Mouse (Mus musculus) lung, postnatal 0 days (tissue): ENCODE results near the gene Fgf15. TPM values are rescaled to one million over a fixed set of nuclear protein-coding genes. Genes with fewer than 3 reads are reported as not detected.

Experiments used
- ATAC-seq: fragments of 200-750 bp; cut with Nextera tagmentation; 2 replicates; pipeline ENCODE4 v1.8.0; 2017; ENCODE audit warnings: moderate library complexity
- DNase-seq: peaks from one replicate; pipeline ENCODE4 v3.0.0-alpha.2; 2016; ENCODE audit warnings: low spot score
- H3K27ac ChIP-seq: fragments of 300-500 bp; sonication (generic); 2 replicates; pipeline ENCODE4 v1.5.1; 2014; ENCODE audit warnings: antibody characterized with exemption, mild to moderate bottlenecking, low read length, mixed read lengths
- H3K27me3 ChIP-seq: fragments of 300-500 bp; sonication (generic); replicated peaks from 2 replicates; pipeline ENCODE4 v1.6.1; 2014; ENCODE audit warnings: low read length, mixed read lengths; ENCODE audit not compliant: insufficient read depth
- H3K36me3 ChIP-seq: fragments of 300-500 bp; sonication (generic); 2 replicates; pipeline ENCODE4 v1.6.1; 2014; ENCODE audit warnings: low read length, mixed read lengths; ENCODE audit not compliant: insufficient read depth
- H3K4me1 ChIP-seq: fragments of 300-500 bp; sonication (generic); 2 replicates; pipeline ENCODE4 v1.6.1; 2014; ENCODE audit warnings: antibody characterized with exemption, low read depth, low read length, mixed read lengths; ENCODE audit not compliant: insufficient read depth
- H3K4me2 ChIP-seq: fragments of 300-500 bp; sonication (generic); replicated peaks from 2 replicates; pipeline ENCODE4 v1.6.1; 2014; ENCODE audit warnings: low read depth, mild to moderate bottlenecking, low read length, moderate library complexity, mixed read lengths
- H3K4me3 ChIP-seq: fragments of 300-500 bp; sonication (generic); 2 replicates; pipeline ENCODE4 v1.5.1; 2014; ENCODE audit warnings: low read depth, low read length
- H3K9ac ChIP-seq: fragments of 300-500 bp; sonication (generic); replicated peaks from 2 replicates; pipeline ENCODE4 v1.6.1; 2014; ENCODE audit warnings: low read depth, mild to moderate bottlenecking
- H3K9me3 ChIP-seq: fragments of 300-500 bp; sonication (generic); 2 replicates; pipeline ENCODE4 v1.6.1; 2016; ENCODE audit warnings: low read length, mixed read lengths
- CTCF ChIP-seq: IDR thresholded peaks from 2 replicates; pipeline ENCODE4 v1.5.1; 2016; ENCODE audit warnings: antibody characterized with exemption, mild to moderate bottlenecking
- EP300 ChIP-seq: IDR thresholded peaks from 2 replicates; pipeline ENCODE4 v1.6.1; 2016; ENCODE audit warnings: antibody characterized with exemption, mild to moderate bottlenecking, control low read depth
- WGBS: fragments of 180-500 bp; shearing (Covaris S2); extraction: QIAGEN DNeasy Blood & Tissue Kit; methylation state at CpG from one replicate; pipeline ENCODE4 v1.1.7; 2014; 5-methylcytosine and 5-hydroxymethylcytosine counted together
- polyA plus RNA-seq: library from polyadenylated mRNA; unstranded; fragments of >200 nt; fragmentation: Nextera tagmentation; extraction: Ambion mirVana; gene quantifications from 2 replicates; pipeline ENCODE4 v1.2.1, GENCODE M21; 2015

Gene Fgf15
- polyA plus RNA-seq, 1 experiment from 2014 or later = not detected

DNA sequence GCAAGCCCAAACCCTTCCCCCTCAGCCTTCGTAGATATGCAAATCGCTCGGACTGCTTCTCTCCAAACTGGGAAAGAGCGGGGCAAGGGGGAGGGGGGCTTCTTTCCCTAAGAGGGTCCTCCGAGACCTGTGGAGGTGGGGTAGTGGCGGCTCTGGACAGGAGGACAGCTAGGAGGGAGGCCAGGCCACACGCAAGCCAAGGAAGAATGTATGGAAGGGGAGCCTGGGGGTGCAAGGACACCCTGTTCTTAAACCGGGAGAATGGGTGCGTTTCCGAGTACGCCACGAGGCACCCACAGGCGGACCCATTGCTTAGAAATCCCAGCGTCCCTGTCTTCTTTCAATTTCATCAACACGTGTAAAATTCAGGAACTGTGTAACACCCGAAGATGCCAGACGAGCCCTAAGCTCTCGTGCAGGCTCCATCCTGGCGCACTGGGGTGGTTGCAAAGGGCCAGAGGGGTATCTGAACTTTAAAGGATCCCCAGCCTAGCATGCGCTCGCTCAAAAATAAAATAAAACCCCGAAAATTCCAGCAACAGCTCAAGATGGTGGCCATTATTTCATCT is 43.8 kb downstream of the Fgf15 start:
- Histone ChIP-seq H3K27me3 (no peaks in the 10 kb centered on the region), H3K4me2 (peak overlapping the region; percentile 97), H3K36me3 (no peaks in the 10 kb centered on the region), H3K9me3 (no peaks in the 10 kb centered on the region), H3K4me1 (peaks cover 23% of the 10 kb centered on the region), H3K4me3 (peak overlapping the region; percentile 62), H3K27ac (no peak overlapping the region), H3K9ac (no peak overlapping the region)
- ATAC-seq = no peak
- WGBS = 0% methylated on average over 21 of the region's 22 CpGs
- 0 out of 2 replicates have a peak, but pooled peaks have one; percentile 8 for TF ChIP-seq CTCF
- no peak for TF ChIP-seq EP300
- peak; percentile 23 for DNase-seq

DNA sequence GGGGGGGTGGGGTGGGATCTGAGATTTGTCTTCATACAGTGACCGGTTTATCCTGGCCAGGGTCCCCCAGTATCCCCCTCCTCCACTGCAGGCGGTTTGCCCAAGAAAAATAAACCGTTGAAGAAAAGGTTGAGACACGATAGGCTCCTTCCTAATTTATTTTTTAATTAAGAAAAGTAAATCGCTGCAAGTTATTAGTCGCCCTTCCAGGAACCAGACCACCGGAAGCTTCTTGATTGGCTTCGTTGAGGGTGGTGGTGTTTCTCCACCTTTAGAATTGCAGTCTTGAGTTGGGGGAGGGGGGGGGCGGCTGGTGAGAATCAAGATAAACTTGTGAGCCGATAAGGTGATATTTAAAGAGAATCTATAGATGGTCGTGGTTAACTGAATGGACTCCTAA is 44.3 kb downstream of the Fgf15 start:
- TF ChIP-seq CTCF = no peak
- TF ChIP-seq EP300 = no peak
- no peaks in the 10 kb centered on the region for H3K9me3 ChIP-seq
- WGBS = 3% methylated on average over 11 of the region's 11 CpGs
- no peak overlapping the region for H3K9ac ChIP-seq
- no peaks in the 10 kb centered on the region for H3K27me3 ChIP-seq
- H3K27ac ChIP-seq = no peak overlapping the region
- peak overlapping the region; percentile 97 for H3K4me2 ChIP-seq
- ATAC-seq = no peak
- peak overlapping the region; percentile 62; the same call in 1 of the 2 replicates for H3K4me3 ChIP-seq
- H3K4me1 ChIP-seq = peaks cover 23% of the 10 kb centered on the region
- no peak for DNase-seq
- H3K36me3 ChIP-seq = no peaks in the 10 kb centered on the region

- WGBS = 2% methylated on average over 39 of the region's 39 CpGs
- no peaks in the 10 kb centered on the region for H3K27me3 ChIP-seq
These were observed 45.0 kb downstream of the Fgf15 start for GRCm38 (mm10) chr7:144941242-144941831.

DNA sequence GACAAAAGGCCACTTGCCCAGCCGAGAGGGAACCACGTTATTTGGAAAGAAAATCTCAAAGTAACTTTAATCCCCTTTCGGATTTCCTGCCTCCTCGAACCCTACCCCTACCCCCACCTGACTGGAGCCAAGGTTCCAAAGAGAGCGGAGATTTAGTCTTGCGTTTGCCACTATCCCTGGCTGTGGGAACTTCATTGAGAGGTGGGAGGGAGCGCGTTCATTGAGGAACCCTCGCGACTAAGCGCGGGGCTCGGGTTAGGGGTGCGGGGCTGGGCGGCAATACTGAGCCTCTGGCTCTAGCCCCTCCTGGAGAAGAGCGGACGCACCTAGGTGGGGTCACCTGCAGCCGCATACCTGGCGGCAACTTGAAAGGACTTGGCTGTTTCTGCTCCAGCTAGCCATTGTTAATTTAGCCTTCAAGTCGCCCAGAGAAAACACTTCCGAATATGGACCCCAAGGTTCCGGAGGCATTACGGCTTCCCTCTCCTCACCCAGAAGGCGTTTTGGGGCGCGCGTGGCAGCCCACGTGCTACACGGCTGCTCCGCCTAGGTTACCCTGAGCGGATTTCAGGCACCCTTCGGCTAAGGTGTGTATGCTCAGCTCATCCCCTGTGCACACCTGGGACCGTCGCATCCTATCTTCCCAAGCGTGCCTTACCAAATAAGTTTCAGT is 45.9 kb downstream of the Fgf15 start:
- H3K9ac ChIP-seq = no peak overlapping the region
- no peaks in the 10 kb centered on the region for H3K27me3 ChIP-seq
- DNase-seq = peak; percentile 47
- H3K36me3 ChIP-seq = no peaks in the 10 kb centered on the region
- H3K4me2 ChIP-seq = peak overlapping the region; percentile 97
- peaks cover 23% of the 10 kb centered on the region for H3K4me1 ChIP-seq
- no peak for TF ChIP-seq CTCF
- no peak for TF ChIP-seq EP300
- peak overlapping the region; percentile 20; the same call in 1 of the 2 replicates for H3K27ac ChIP-seq
- 0 out of 2 replicates have a peak, but pooled peaks have one; percentile 6 for ATAC-seq
- WGBS = 1% methylated on average over 35 of the region's 35 CpGs
- H3K4me3 ChIP-seq = peak overlapping the region; percentile 46; the same call in 1 of the 2 replicates
- H3K9me3 ChIP-seq = no peaks in the 10 kb centered on the region

More at GRCm38 (mm10) chr7:144941242-144941831, 45.0 kb downstream of the Fgf15 start:
- Histone ChIP-seq H3K4me1 (peaks cover 23% of the 10 kb centered on the region), H3K4me2 (peak overlapping the region; percentile 97), H3K9me3 (no peaks in the 10 kb centered on the region), H3K36me3 (no peaks in the 10 kb centered on the region), H3K4me3 (peak overlapping the region; percentile 46), H3K27ac (peak overlapping the region; percentile 69), H3K9ac (peak overlapping the region; percentile 43)
- ATAC-seq (peak; percentile 85), DNase-seq (peak; percentile 96)
- TF ChIP-seq EP300 (0 out of 2 replicates have a peak, but pooled peaks have one; percentile 37), CTCF (no peak)

GRCm38 (mm10) chr7:144942744-144943135 is 46.4 kb downstream of the Fgf15 start:
- DNase-seq = no peak
- Histone ChIP-seq H3K4me3 (peak overlapping the region; percentile 46; the same call in 1 of the 2 replicates), H3K9ac (no peak overlapping the region), H3K36me3 (no peaks in the 10 kb centered on the region), H3K27me3 (no peaks in the 10 kb centered on the region), H3K9me3 (no peaks in the 10 kb centered on the region), H3K4me1 (peaks cover 23% of the 10 kb centered on the region), H3K27ac (no peak overlapping the region), H3K4me2 (peak overlapping the region; percentile 97)
- no peak for ATAC-seq
- no peak for TF ChIP-seq CTCF
- TF ChIP-seq EP300 = no peak
- 5% methylated on average over 20 of the region's 20 CpGs for WGBS

- Histone ChIP-seq H3K27me3 (no peaks in the 10 kb centered on the region), H3K9ac (no peak overlapping the region), H3K9me3 (no peaks in the 10 kb centered on the region), H3K4me3 (peak overlapping the region; percentile 46), H3K4me2 (peak overlapping the region; percentile 97), H3K27ac (no peak overlapping the region), H3K4me1 (peaks cover 23% of the 10 kb centered on the region), H3K36me3 (no peaks in the 10 kb centered on the region)
- under 1% methylated on average over 45 of the region's 45 CpGs for WGBS
- ATAC-seq (peak; percentile 64), DNase-seq (peak; percentile 84)
- TF ChIP-seq EP300 = no peak
- peak; percentile 65 for TF ChIP-seq CTCF
These were observed 46.9 kb downstream of the Fgf15 start for GRCm38 (mm10) chr7:144943254-144943653.

Other genes with a start within 250 kb of the Fgf15 start
- gene Ano1, start 144.6 kb upstream of the Fgf15 start, polyA plus RNA-seq = 69.0 and 77.2 TPM in 2 replicates
- not detected in 2 replicates for gene Fgf3, start 58.4 kb upstream of the Fgf15 start, polyA plus RNA-seq
- gene Fgf4, start 49.2 kb upstream of the Fgf15 start, polyA plus RNA-seq = not detected in 2 replicates
- 20.3 and 23.3 TPM in 2 replicates for gene LTO1, start 18.6 kb downstream of the Fgf15 start, polyA plus RNA-seq
- 68.4 and 75.5 TPM in 2 replicates for gene Ccnd1, start 43.4 kb downstream of the Fgf15 start, polyA plus RNA-seq